Mouse (Mus musculus) CH12.LX (cell line): ENCODE measurements around the gene Ccl27a. TPM values are rescaled to one million over a fixed set of nuclear protein-coding genes. Genes with fewer than 3 reads are reported as not detected.

Experiments
- ELF1 ChIP-seq: IDR thresholded peaks from 2 replicates; pipeline ENCODE4 v1.6.1; 2014; ENCODE audit warnings: low read depth, mild to moderate bottlenecking, inconsistent platforms, low read length, improper control_type of control experiment
- ETS1 ChIP-seq: conservative IDR thresholded peaks from 2 replicates; pipeline ENCODE4 v1.6.1; 2012; ENCODE audit warnings: low read depth, mild to moderate bottlenecking, inconsistent platforms, low read length, improper control_type of control experiment, moderate library complexity
- GABPA ChIP-seq: IDR thresholded peaks from 2 replicates; pipeline ENCODE4 v1.6.1; 2012; ENCODE audit warnings: low read depth, low read length, improper control_type of control experiment, inconsistent platforms; ENCODE audit not compliant: insufficient replicate concordance
- HCFC1 ChIP-seq: IDR thresholded peaks from 2 replicates; pipeline ENCODE4 v1.6.1; 2012; ENCODE audit warnings: low read depth, mild to moderate bottlenecking, inconsistent platforms, low read length, improper control_type of control experiment
- MEF2A ChIP-seq: IDR thresholded peaks from 2 replicates; pipeline ENCODE4 v1.6.1; 2014; ENCODE audit warnings: low read depth, mild to moderate bottlenecking, inconsistent platforms, low read length, improper control_type of control experiment, borderline replicate concordance
- polyA plus RNA-seq: library from polyadenylated mRNA; unstranded; fragments of >175 nt; gene quantifications from 2 replicates; pipeline ENCODE4 v1.2.1, GENCODE M21; 2012; ENCODE audit warnings: low read depth; ENCODE audit not compliant: insufficient read length
- total RNA-seq, 2 experiments: library from RNA; depleted of rRNA; stranded (reverse); fragments of 300-350 nt in 1 of 2; fragments of >200 nt in 1 of 2; gene quantifications; 2 replicates each; pipeline ENCODE4 v1.2.3; 2012 to 2014

Gene Ccl27a
- total and polyA plus RNA-seq, 3 experiments, result 3.3 to 6.4 (median 5.6) TPM

DNA sequence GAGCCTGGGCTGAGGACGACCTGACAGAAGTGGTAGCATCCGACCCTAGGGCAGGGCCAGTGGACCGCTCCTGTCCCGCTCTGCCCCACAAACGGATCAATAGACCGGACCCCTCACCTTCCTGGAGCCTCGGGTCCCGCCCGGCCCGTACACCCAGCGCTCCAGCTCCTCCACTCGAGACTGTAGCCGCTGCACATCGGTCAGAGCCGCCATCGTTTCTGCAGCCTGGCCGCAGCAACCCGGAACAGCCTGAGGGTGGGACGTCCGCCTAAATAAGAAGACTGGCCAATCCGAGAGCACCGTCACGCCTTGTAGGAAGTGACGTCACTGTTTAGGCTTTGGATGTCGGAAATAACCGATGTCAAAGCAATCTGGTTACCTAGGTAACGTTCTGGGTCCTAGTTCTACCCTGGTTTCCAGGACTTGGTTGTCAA is 51.1 kb downstream of the Ccl27a start, which contains the start of gene Dctn3 (continued):
- TF ChIP-seq GABPA (no peak), HCFC1 (peak; percentile 87), MEF2A (no peak), ELF1 (peak; percentile 99), ETS1 (no peak)

Other genes starting within 250 kb of the Ccl27a start
- gene Fam219a, start 204.7 kb downstream of the Ccl27a start, total RNA-seq (2012; rRNA removed), result 1.2 and 1.6 TPM in 2 replicates
- gene Fam219a, start 204.7 kb downstream of the Ccl27a start, total RNA-seq (2014; rRNA removed), result 0.11 and 0.20 TPM in 2 replicates
- gene Fam219a, start 204.7 kb downstream of the Ccl27a start, polyA plus RNA-seq, result 1.5 and 1.8 TPM in 2 replicates
- 0.42 and 0.89 TPM in 2 replicates for gene Dnaic1, start 204.5 kb downstream of the Ccl27a start, total RNA-seq (2012; rRNA removed)
- gene Dnaic1, start 204.5 kb downstream of the Ccl27a start, total RNA-seq (2014; rRNA removed), result 0.34 and 1.1 TPM in 2 replicates
- 3.7 and 4.1 TPM in 2 replicates for gene Dnaic1, start 204.5 kb downstream of the Ccl27a start, polyA plus RNA-seq
- 0.25 and 0.59 TPM in 2 replicates for gene Enho, start 133.9 kb downstream of the Ccl27a start, total RNA-seq (2012; rRNA removed)
- gene Enho, start 133.9 kb downstream of the Ccl27a start, total RNA-seq (2014; rRNA removed), result 0.17 TPM in 1 of 2 replicates, not detected in the other
- gene Enho, start 133.9 kb downstream of the Ccl27a start, polyA plus RNA-seq, result not detected in 2 replicates
- gene Cntfr, start 77.2 kb downstream of the Ccl27a start, total RNA-seq (2012; rRNA removed), result not detected in 2 replicates
- gene Cntfr, start 77.2 kb downstream of the Ccl27a start, total RNA-seq (2014; rRNA removed), result not detected in 2 replicates
- gene Cntfr, start 77.2 kb downstream of the Ccl27a start, polyA plus RNA-seq, result not detected in 2 replicates
- gene Il11ra1, start 74.3 kb downstream of the Ccl27a start, total RNA-seq (2012; rRNA removed), result 4.2 and 5.7 TPM in 2 replicates
- gene Il11ra1, start 74.3 kb downstream of the Ccl27a start, total RNA-seq (2014; rRNA removed), result 1.2 and 1.3 TPM in 2 replicates
- gene Il11ra1, start 74.3 kb downstream of the Ccl27a start, polyA plus RNA-seq, result 4.8 and 6.9 TPM in 2 replicates
- gene Rpp25l, start 60.7 kb downstream of the Ccl27a start, total RNA-seq (2012; rRNA removed), result 65.3 and 84.1 TPM in 2 replicates
- 62.8 and 72.8 TPM in 2 replicates for gene Rpp25l, start 60.7 kb downstream of the Ccl27a start, total RNA-seq (2014; rRNA removed)
- 48.1 and 48.5 TPM in 2 replicates for gene Rpp25l, start 60.7 kb downstream of the Ccl27a start, polyA plus RNA-seq
- 130 and 133 TPM in 2 replicates for gene Dctn3, start 51.1 kb downstream of the Ccl27a start, total RNA-seq (2012; rRNA removed)
- 112 and 125 TPM in 2 replicates for gene Dctn3, start 51.1 kb downstream of the Ccl27a start, total RNA-seq (2014; rRNA removed)
- 90.5 and 117 TPM in 2 replicates for gene Dctn3, start 51.1 kb downstream of the Ccl27a start, polyA plus RNA-seq
- not detected in 2 replicates for gene Arid3c, start 43.1 kb downstream of the Ccl27a start, total RNA-seq (2012; rRNA removed)
- gene Arid3c, start 43.1 kb downstream of the Ccl27a start, total RNA-seq (2014; rRNA removed), result not detected in 2 replicates
- gene Arid3c, start 43.1 kb downstream of the Ccl27a start, polyA plus RNA-seq, result not detected in 2 replicates
- 18.6 and 19.1 TPM in 2 replicates for gene Galt, start 19.0 kb downstream of the Ccl27a start, total RNA-seq (2012; rRNA removed)
- gene Galt, start 19.0 kb downstream of the Ccl27a start, total RNA-seq (2014; rRNA removed), result 23.0 and 23.2 TPM in 2 replicates
- 16.6 and 22.9 TPM in 2 replicates for gene Galt, start 19.0 kb downstream of the Ccl27a start, polyA plus RNA-seq
- 60.7 and 70.2 TPM in 2 replicates for gene Sigmar1, start 18.1 kb downstream of the Ccl27a start, total RNA-seq (2012; rRNA removed)
- 19.8 and 26.4 TPM in 2 replicates for gene Sigmar1, start 18.1 kb downstream of the Ccl27a start, total RNA-seq (2014; rRNA removed)
- gene Sigmar1, start 18.1 kb downstream of the Ccl27a start, polyA plus RNA-seq, result 89.4 and 97.5 TPM in 2 replicates
- gene Gm21541, start 129.4 kb upstream of the Ccl27a start, total RNA-seq (2012; rRNA removed), result not detected in 2 replicates
- gene Gm21541, start 129.4 kb upstream of the Ccl27a start, total RNA-seq (2014; rRNA removed), result not detected in 2 replicates
- not detected in 2 replicates for gene Gm21541, start 129.4 kb upstream of the Ccl27a start, polyA plus RNA-seq
- gene Gm20878, start 167.3 kb upstream of the Ccl27a start, total RNA-seq (2012; rRNA removed), result not detected in 2 replicates
- not detected in 2 replicates for gene Gm20878, start 167.3 kb upstream of the Ccl27a start, total RNA-seq (2014; rRNA removed)
- gene Gm20878, start 167.3 kb upstream of the Ccl27a start, polyA plus RNA-seq, result 1.3 TPM in 1 of 2 replicates, not detected in the other
- not detected in 2 replicates for gene Fam205a4, start 191.8 kb upstream of the Ccl27a start, total RNA-seq (2012; rRNA removed)
- not detected in 2 replicates for gene Fam205a4, start 191.8 kb upstream of the Ccl27a start, total RNA-seq (2014; rRNA removed)
- not detected in 2 replicates for gene Fam205a4, start 191.8 kb upstream of the Ccl27a start, polyA plus RNA-seq